Mouse (Mus musculus) stomach, embryonic 16.5 days (tissue): Measurements from ENCODE around the gene Psg17. TPM values are rescaled to one million over a fixed set of nuclear protein-coding genes. Genes with fewer than 3 reads are reported as not detected.
"Not testable (repeated sequence)": the region's sequence is repeated elsewhere in the genome, so short reads cannot be mapped to it uniquely, and the experiment has no call there.

Source experiments
- ATAC-seq: fragments of 200-750 bp; cut with Nextera tagmentation; 2 replicates; pipeline ENCODE4 v1.8.0; 2017; ENCODE audit warnings: moderate number of reproducible peaks, moderate TSS enrichment; ENCODE audit not compliant: insufficient read depth, low FRiP score
- H3K27ac ChIP-seq: fragments of 300-500 bp; sonication (generic); 2 replicates; pipeline ENCODE4 v1.5.1; 2014; ENCODE audit warnings: low read length
- H3K27me3 ChIP-seq: fragments of 300-500 bp; sonication (generic); 2 replicates; pipeline ENCODE4 v1.6.1; 2014; ENCODE audit warnings: low read length, control low read depth, mixed read lengths; ENCODE audit not compliant: control insufficient read depth, insufficient read depth
- H3K36me3 ChIP-seq: fragments of 300-500 bp; sonication (generic); 2 replicates; pipeline ENCODE4 v1.6.1; 2014; ENCODE audit warnings: low read length; ENCODE audit not compliant: control insufficient read depth, insufficient read depth
- H3K4me1 ChIP-seq: fragments of 300-500 bp; sonication (generic); 2 replicates; pipeline ENCODE4 v1.6.1; 2014; ENCODE audit warnings: low read length, control low read depth, mixed read lengths; ENCODE audit not compliant: control insufficient read depth, insufficient read depth
- H3K4me2 ChIP-seq: fragments of 300-500 bp; sonication (generic); 2 replicates; pipeline ENCODE4 v1.6.1; 2014; ENCODE audit warnings: low read depth, low read length, mixed read lengths
- H3K4me3 ChIP-seq: fragments of 300-500 bp; sonication (generic); replicated peaks from 2 replicates; pipeline ENCODE4 v1.5.1; 2014; ENCODE audit warnings: mild to moderate bottlenecking, low read length
- H3K9ac ChIP-seq: fragments of 300-500 bp; sonication (generic); 2 replicates; pipeline ENCODE4 v1.6.1; 2014; ENCODE audit warnings: low read length
- H3K9me3 ChIP-seq: fragments of 300-500 bp; sonication (generic); replicated peaks from 2 replicates; pipeline ENCODE4 v1.6.1; 2016; ENCODE audit warnings: low read length, control low read depth; ENCODE audit not compliant: control insufficient read depth
- WGBS: fragments of 180-500 bp; shearing (Covaris S2); extraction: QIAGEN DNeasy Blood & Tissue Kit; methylation state at CpG from one replicate; pipeline ENCODE4 v1.1.7; 2014; 5-methylcytosine and 5-hydroxymethylcytosine counted together
- polyA plus RNA-seq: library from polyadenylated mRNA; unstranded; fragments of >200 nt; fragmentation: Nextera tagmentation; extraction: Ambion mirVana; gene quantifications from 2 replicates; pipeline ENCODE4 v1.2.1, GENCODE M21; 2015

Psg17 gene
- 0.10 TPM in 1 of 2 replicates, not detected in the other for polyA plus RNA-seq

DNA sequence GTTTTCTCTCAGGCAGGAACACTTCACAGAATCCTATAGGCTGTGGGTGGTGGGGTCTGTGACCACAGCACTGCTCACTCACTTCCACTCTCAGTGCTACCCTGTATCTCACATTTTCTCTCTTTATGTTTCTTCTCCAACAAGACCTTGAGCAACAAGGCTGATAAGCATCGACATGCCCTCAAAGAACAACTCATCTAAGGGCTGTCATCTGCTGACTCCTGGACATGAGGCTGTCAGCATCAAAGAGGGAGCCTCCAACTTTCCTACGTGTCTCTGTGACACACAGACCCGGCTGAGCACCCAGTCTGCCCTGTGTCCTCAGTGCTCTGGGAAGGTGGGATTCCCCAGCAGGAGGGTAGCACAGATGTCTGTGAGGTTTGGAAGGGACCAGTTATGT lies at the start of gene Psg17:
Psg17 (minus strand) TSS at position 101 of the 400 bp plus-strand sequence.
- no peaks in the 10 kb centered on the region for H3K27me3 ChIP-seq
- no peak within 1 kb of the TSS for H3K9ac ChIP-seq
- no peaks in the 10 kb centered on the region for H3K9me3 ChIP-seq
- H3K4me2 ChIP-seq = no peak within 1 kb of the TSS
- WGBS = 70% methylated on average over 3 of the region's 3 CpGs
- H3K4me1 ChIP-seq = no peaks in the 10 kb centered on the region
- no peak within 1 kb of the TSS for H3K27ac ChIP-seq
- no peaks in the 10 kb centered on the region for H3K36me3 ChIP-seq
- ATAC-seq = no peak
- H3K4me3 ChIP-seq = no peak within 1 kb of the TSS

DNA sequence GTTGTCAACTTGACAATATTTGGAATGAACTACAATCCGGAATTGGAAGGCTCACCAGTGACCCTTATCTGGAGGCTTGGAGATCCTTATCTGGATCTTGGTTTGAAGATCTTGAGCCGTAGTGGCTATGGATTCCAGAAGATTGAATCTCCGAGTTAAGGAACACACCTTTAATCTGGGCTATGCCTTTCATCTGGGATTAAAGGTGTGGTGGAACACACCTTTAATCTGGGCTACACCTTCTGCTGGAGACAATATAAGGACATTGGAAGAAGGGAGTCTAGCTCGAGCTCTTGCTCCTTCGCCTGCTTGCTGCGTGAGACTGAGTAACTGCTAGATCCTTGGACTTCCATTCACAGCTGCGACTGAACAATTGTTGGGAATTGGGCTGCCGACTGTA lies 49.6 kb upstream of the Psg17 start, which contains the start of gene Pglyrp1:
Pglyrp1 (plus strand) TSS at position 301 of the 400 bp plus-strand sequence.
- not testable (repeated sequence) for H3K4me3 ChIP-seq, ATAC-seq, H3K9me3 ChIP-seq, H3K9ac ChIP-seq, H3K4me1 ChIP-seq, H3K27ac ChIP-seq, H3K36me3 ChIP-seq, H3K27me3 ChIP-seq
- 0 out of 2 replicates have a peak within 1 kb of the TSS, but pooled peaks have one; percentile 95 for H3K4me2 ChIP-seq
- no CpG with 5 or more reads among the region's 8 CpGs for WGBS

DNA sequence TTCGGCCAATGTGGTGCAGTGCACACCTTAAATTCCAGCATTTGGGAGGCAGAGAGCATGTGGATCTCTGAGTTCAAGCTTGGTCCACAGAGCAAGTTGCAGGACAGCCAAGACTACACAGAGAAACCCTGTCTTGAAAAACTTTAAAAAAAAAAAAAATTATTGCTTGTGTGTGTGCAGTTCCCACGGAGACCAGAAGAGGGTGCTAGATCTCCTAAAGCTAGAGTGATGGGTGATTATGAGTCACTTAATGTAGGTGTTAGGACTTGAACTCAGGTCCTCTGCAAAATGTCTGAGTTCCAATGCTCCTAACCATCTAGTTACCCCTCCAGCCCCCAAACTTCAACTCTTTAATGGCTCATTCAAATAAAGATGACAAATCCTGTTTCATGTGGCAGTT lies 47.1 kb upstream of the Psg17 start:
- no peak overlapping the region for H3K4me2 ChIP-seq
- H3K4me3 ChIP-seq = no peak overlapping the region
- H3K27ac ChIP-seq = no peak overlapping the region
- peaks cover 3% of the 10 kb centered on the region; the same call in 1 of the 2 replicates for H3K27me3 ChIP-seq
- H3K4me1 ChIP-seq = peaks cover 5% of the 10 kb centered on the region
- no peak overlapping the region for H3K9ac ChIP-seq
- H3K9me3 ChIP-seq = peaks cover 4% of the 10 kb centered on the region; the same call in 1 of the 2 replicates
- H3K36me3 ChIP-seq = no peaks in the 10 kb centered on the region
- WGBS = 93% methylated on average over 2 of the region's 2 CpGs
- ATAC-seq = no peak

DNA sequence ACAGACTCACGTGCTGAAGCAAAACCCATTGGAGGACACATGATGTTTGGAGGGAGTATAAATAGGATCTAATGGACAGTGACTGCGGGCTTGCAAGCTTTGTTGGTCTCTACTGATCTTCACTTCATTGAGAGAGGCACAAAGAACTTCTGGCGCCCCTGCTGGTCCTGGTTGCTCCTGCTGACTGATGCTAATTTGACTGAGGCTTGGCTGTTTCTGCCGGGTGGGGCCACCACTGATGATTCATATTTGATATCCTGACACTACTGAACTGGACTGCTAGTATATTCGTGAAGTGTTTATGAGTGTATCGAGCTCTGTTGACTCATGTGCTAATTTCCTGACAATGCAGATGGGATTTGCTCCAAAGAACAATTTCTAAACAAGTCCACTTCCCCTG lies 41.4 kb upstream of the Psg17 start:
- Histone ChIP-seq H3K36me3 (no peaks in the 10 kb centered on the region), H3K9me3 (no peaks in the 10 kb centered on the region), H3K4me2 (no peak overlapping the region), H3K4me1 (peaks cover 6% of the 10 kb centered on the region; the same call in 1 of the 2 replicates), H3K27ac (no peak overlapping the region), H3K9ac (no peak overlapping the region), H3K27me3 (no peaks in the 10 kb centered on the region), H3K4me3 (no peak overlapping the region)
- ATAC-seq = no peak
- WGBS = 76% methylated on average over 6 of the region's 6 CpGs

DNA sequence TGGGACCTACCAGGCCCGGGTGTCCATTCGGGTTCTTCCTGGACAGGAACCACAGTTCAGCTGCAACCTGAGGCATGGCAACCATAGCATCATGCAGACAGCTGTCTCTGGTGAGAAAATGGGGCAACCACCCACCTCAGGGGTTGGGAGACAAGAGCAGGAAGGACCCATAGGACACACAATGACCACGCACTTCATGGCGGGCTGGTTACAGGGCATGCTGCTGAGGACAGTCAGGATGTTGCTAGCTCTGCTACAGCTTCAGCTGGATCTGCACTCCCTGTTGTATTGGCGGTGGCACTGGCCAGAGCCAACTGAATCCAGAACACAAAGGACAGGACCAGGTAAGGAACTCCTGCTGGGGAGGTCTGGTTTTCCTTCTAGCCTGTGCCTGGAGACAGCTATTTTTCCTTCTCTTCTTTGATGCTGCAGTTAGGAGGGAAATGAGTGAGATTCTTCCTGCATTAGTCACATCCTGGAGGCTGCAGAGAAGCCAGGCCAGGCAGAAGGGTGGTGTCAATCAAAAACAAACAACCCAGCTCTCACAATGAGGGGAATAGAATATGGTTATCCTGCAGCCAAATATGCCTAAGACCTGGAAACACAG lies 37.0 kb upstream of the Psg17 start:
- H3K27ac ChIP-seq = no peak overlapping the region; the same call in 1 of the 2 replicates

GRCm38 (mm10) chr7:18848395-18848794 lies 27.0 kb upstream of the Psg17 start:
- H3K9ac ChIP-seq = no peak overlapping the region
- ATAC-seq = peak; percentile 37; the same call in 1 of the 2 replicates
- H3K9me3 ChIP-seq = no peaks in the 10 kb centered on the region
- no peaks in the 10 kb centered on the region for H3K27me3 ChIP-seq
- no peak overlapping the region for H3K4me2 ChIP-seq
- no peak overlapping the region for H3K27ac ChIP-seq
- 0 out of 2 replicates have a peak, but pooled peaks cover 7% of the 10 kb centered on the region for H3K4me1 ChIP-seq
- 74% methylated on average over 1 of the region's 1 CpGs for WGBS
- H3K4me3 ChIP-seq = no peak overlapping the region
- no peaks in the 10 kb centered on the region for H3K36me3 ChIP-seq

More for the DNA sequence above, 37.0 kb upstream of the Psg17 start:
- Histone ChIP-seq H3K4me1 (peaks cover 6% of the 10 kb centered on the region; the same call in 1 of the 2 replicates), H3K4me3 (no peak overlapping the region), H3K27me3 (no peaks in the 10 kb centered on the region), H3K9me3 (no peaks in the 10 kb centered on the region), H3K4me2 (no peak overlapping the region), H3K36me3 (no peaks in the 10 kb centered on the region), H3K9ac (no peak overlapping the region)
- ATAC-seq = peak; percentile 50; the same call in 1 of the 2 replicates
- 71% methylated on average over 5 of the region's 5 CpGs for WGBS

DNA sequence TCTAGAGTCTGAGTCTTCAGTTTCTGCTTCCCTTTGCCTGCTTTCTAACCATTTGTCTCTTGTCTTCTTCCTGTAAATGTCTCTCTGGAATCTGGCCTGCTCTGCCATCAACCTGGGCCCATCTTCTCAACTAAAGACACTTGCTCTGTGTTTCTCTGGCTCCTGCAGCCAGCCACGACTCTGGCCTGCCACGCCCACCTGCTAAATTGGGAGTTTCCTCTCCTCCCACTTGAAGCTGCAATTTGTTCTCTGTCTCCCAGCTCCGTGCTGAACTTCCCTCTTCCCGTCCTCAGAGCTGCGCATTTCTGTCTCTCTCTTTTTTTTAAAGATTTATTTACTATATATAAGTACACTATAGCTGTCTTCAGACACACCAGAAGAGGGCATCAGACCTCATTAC lies 23.4 kb upstream of the Psg17 start:
- H3K27ac ChIP-seq = no peak overlapping the region
- H3K4me1 ChIP-seq = peaks cover 11% of the 10 kb centered on the region; the same call in 1 of the 2 replicates
- no peak for ATAC-seq
- H3K27me3 ChIP-seq = no peaks in the 10 kb centered on the region
- H3K4me3 ChIP-seq = no peak overlapping the region
- no peak overlapping the region for H3K4me2 ChIP-seq
- H3K9ac ChIP-seq = no peak overlapping the region
- H3K36me3 ChIP-seq = no peaks in the 10 kb centered on the region
- 21% methylated on average over 5 of the region's 5 CpGs for WGBS
- no peaks in the 10 kb centered on the region for H3K9me3 ChIP-seq

GRCm38 (mm10) chr7:18841174-18841567 lies 19.8 kb upstream of the Psg17 start:
- no peak; the same call in 1 of the 2 replicates for ATAC-seq
- Histone ChIP-seq H3K9ac (peak overlapping the region; percentile 71), H3K9me3 (no peaks in the 10 kb centered on the region), H3K36me3 (no peaks in the 10 kb centered on the region), H3K27ac (peak overlapping the region; percentile 93), H3K4me3 (peak overlapping the region; percentile 43), H3K4me1 (peaks cover 6% of the 10 kb centered on the region; the same call in 1 of the 2 replicates), H3K27me3 (no peaks in the 10 kb centered on the region), H3K4me2 (peak overlapping the region; percentile 71)
- 75% methylated on average over 1 of the region's 1 CpGs for WGBS

- no peaks in the 10 kb centered on the region for H3K9me3 ChIP-seq
- H3K4me2 ChIP-seq = peak overlapping the region; percentile 71
- WGBS = 4% methylated on average over 14 of the region's 17 CpGs
- H3K36me3 ChIP-seq = no peaks in the 10 kb centered on the region
- no peaks in the 10 kb centered on the region for H3K27me3 ChIP-seq
- H3K9ac ChIP-seq = peak overlapping the region; percentile 71
- peak overlapping the region; percentile 97 for H3K27ac ChIP-seq
- H3K4me1 ChIP-seq = peaks cover 6% of the 10 kb centered on the region; the same call in 1 of the 2 replicates
- ATAC-seq = peak; percentile 94
- H3K4me3 ChIP-seq = peak overlapping the region; percentile 54
These were observed 19.2 kb upstream of the Psg17 start for GRCm38 (mm10) chr7:18840386-18841173.
